Mouse (Mus musculus) T-cell, adult 66 days (primary cell): ENCODE results near the gene Xndc1. TPM values are rescaled to one million over a fixed set of nuclear protein-coding genes. Genes with fewer than 3 reads are reported as not detected.

Experiments
- total RNA-seq, 2 experiments: library from RNA; stranded (reverse); gene quantifications; 3 replicates in 1 of 2; 4 replicates in 1 of 2; pipeline ENCODE4 v1.2.4; 2023

The Xndc1 gene
- 10 to 100 TPM; 40.8 to 52.2 TPM for total RNA-seq

DNA sequence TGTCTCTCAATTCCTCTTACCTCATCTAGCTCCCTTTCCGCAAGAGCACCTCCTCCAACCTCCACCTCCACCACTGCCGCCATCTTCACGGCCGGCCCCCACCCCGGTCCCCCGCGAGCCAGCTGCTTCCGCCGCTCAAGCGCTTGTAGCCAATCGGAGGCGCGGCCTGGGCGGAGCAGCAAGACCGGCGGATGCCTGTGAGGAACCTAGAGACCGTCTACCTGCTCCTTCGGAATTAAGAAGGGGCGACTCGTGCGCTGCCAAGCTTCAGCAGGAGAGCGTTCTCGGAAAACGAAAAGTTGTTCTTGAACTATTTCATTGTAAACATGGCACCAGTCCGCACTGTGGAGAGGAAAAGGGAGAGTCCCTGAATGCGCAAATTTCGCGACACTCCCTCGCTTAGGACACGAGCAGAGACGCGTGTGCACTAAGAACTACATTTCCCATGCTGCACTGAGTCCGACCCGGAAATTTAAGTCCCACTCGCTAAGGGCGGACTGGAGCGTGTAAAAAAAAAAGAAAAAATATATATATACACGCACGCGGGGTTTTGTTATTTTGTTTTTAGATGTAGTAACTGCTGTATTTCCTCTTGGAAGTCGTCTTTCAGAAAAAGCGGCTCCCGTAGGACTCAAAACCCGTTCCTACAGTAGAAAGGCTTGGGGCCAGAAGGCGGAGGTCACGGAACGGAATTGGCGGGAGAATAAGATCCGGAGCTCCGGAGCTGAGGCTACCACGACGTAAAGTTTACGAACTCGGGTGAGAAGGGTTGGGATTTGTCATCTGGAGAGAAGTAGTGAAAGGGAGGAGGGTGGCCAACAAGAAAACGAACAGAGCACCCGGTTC is at the start of gene Xndc1, which contains the start of the genes Rnf121 and Xntrpc:
Gene Xndc1 (plus strand): TSS at position 466 of the 846 bp plus-strand sequence.
Gene Rnf121 (minus strand): TSS at position 424 of the 846 bp plus-strand sequence.
Gene Xntrpc (plus strand): TSS at position 668 of the 846 bp plus-strand sequence.

DNA sequence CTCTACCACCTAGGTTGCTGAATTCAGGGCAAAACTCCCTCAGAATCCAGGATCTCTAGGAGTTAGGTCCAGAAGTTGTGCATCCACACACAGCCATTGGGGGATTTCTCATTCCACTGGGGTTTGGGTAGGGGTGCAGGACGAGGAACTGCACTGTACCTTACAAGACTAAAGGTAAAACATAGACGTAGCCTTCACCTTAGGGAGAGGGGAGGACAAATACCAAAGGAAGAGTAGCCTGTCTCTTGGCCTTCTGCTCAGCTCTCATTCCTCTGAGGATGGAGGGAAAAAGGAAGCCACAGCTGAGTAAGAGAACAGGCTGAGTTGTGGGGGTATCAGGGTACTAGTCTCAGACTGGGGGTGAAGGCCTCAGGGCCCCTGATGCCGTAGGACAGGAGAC is 46.7 kb upstream of the Xndc1 start, which contains the start of gene Il18bp:
Gene Il18bp (minus strand): TSS at position 101 of the 400 bp plus-strand sequence.

DNA sequence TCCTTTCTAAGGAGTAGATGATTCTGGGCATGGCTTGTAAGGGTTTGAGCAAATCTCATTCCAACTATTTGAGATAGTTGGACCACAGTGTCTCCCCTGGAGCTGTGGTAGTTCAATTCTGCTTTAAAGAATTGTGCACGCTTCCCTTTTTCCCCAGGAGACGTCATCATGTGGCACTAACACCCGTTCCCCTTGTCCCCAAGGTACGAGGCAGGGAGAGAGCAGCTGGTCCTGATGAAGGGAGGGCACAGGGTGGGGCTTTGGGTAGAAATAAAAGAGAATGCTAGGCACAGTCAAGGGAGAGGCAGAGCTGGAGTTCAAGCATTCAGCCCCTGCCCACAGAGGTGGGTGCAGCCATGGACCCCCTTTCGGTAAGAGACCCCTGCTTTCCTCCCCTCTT is 17.5 kb downstream of the Xndc1 start, which contains the start of gene Trpc2:
Gene Trpc2 (plus strand): TSS at position 301 of the 400 bp plus-strand sequence.

DNA sequence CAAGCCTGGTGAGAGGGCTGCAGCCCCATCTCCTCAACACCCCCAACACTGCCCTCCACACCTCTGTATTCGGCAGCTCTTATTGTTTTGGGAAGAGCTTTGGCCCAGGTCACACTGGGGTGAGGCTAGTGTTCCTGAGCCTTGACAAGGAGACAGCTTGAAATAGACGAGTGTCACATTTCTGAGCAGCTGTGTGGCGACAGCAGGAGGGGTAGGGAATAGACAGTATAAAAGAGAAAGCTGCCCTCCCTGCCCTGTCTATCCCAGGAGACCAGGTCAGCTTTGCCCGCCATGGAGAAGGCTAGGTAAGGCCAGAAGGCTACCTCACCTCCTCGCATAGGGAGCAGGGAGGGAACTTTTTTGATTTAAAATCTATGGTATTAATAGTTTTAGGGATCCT is 36.2 kb downstream of the Xndc1 start, which contains the start of gene Art1:
Gene Art1 (plus strand): TSS at position 257 of the 400 bp plus-strand sequence.

DNA sequence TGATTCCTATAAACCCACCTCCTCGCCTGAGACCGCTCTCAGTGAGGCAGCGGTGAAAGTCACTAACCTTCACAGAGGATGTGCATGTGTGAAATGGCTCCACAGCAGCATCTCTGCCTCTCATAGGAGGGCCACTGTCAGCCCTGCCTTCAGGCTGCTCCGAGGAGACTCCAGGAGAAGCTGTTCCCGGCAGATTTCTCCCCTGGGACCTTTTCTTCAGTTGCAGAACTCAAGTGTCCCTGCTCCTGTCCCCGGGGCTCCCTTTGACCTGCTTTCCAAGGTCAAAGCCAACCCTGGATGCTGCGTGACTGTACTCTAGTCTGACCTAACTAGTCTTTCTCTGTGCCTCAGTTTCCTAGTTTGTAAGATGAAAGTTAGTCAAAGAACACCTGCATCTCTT is 43.9 kb downstream of the Xndc1 start, which contains the start of gene Art5:
Gene Art5 (minus strand): TSS at position 319 of the 400 bp plus-strand sequence.

DNA sequence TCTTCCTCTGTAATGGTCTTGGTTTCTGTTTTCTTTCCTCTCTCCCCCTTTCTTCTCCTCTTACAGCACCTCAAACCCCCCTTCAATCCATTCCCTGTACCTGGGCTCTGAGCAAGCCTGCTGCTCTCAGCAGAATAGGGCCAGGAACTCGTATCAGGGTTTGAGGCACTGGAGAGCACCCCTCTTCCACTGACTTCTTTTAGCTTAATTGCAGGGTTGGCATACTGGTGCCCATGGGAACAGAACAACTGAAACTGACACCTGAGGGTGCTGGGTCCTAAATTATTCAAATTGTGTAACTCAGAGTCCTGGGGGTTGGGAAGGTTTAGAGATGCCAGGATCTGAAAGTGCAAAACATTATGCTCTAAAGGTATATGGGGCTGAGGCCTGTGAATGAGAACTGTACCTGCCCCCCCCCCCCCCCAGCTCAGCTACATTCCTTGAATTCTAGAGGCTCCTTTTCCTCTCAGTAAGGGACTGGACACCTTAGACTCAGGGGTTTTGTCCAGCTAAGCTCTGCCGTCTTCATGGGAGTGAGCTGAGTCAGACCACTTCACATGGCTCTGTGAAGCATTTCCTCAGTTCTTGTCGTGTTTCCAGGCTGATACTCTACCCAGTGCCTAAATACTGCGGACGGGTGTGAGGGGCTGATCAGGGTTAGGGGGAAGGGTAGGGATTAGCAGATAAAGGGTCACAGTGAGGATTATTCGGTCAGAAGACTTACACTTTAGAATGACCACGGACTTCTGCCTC is 51.4 kb downstream of the Xndc1 start, which contains the start of gene Chrna10:
Gene Chrna10 (minus strand): TSS at position 250 of the 753 bp plus-strand sequence.

Other genes starting within 250 kb of the Xndc1 start
- gene Phox2a, start 247.2 kb upstream of the Xndc1 start, total RNA-seq, result not detected
- gene Inppl1, start 227.3 kb upstream of the Xndc1 start, total RNA-seq, result 10 to 100 TPM; 14.6 to 17.7 TPM
- gene Folr2, start 208.3 kb upstream of the Xndc1 start, total RNA-seq, result not detected
- gene Anapc15, start 201.8 kb upstream of the Xndc1 start, total RNA-seq, result 10 to 100 TPM; 36.0 to 56.9 TPM
- gene Folr1, start 194.7 kb upstream of the Xndc1 start, total RNA-seq, result not detected
- 10 to 100 TPM; 64.2 to 67.1 TPM for gene Lamtor1, start 159.6 kb upstream of the Xndc1 start, total RNA-seq
- not detected for gene Tomt, start 159.2 kb upstream of the Xndc1 start, total RNA-seq
- gene Lrrc51, start 131.6 kb upstream of the Xndc1 start, total RNA-seq, result 1 to 10 TPM; 1.5 to 2.1 TPM
- gene Numa1, start 131.4 kb upstream of the Xndc1 start, total RNA-seq, result 100 to 1,000 TPM; 318 to 347 TPM
- 10 to 100 TPM; 13.5 to 15.8 TPM for gene Il18bp, start 46.8 kb upstream of the Xndc1 start, total RNA-seq
- 10 to 100 TPM; 35.6 to 39.4 TPM for gene Rnf121, start within 50 bp of the Xndc1 start, total RNA-seq
- 1 to 10 TPM; 7.6 to 7.9 TPM for gene Xntrpc, start 202 bp downstream of the Xndc1 start, total RNA-seq
- gene Trpc2, start 17.6 kb downstream of the Xndc1 start, total RNA-seq, result 1 to 10 TPM in 1 of 2 experiments, under 1 TPM in 1; 0.50 to 1.8 TPM
- under 1 TPM in 1 of 2 experiments, not detected in 1; 0.38 TPM for gene Art1, start 36.2 kb downstream of the Xndc1 start, total RNA-seq
- gene Art5, start 44.0 kb downstream of the Xndc1 start, total RNA-seq, result under 1 TPM; 0.61 to 0.77 TPM
- not detected for gene Chrna10, start 51.3 kb downstream of the Xndc1 start, total RNA-seq
- 100 to 1,000 TPM in 1 of 2 experiments, 10 to 100 TPM in 1; 92.0 to 102 TPM for gene Nup98, start 144.7 kb downstream of the Xndc1 start, total RNA-seq
- 10 to 100 TPM; 38.8 to 39.7 TPM for gene Pgap2, start 144.7 kb downstream of the Xndc1 start, total RNA-seq
- 100 to 1,000 TPM; 148 to 179 TPM for gene Rhog, start 190.5 kb downstream of the Xndc1 start, total RNA-seq
- 100 to 1,000 TPM; 178 to 179 TPM for gene Stim1, start 202.3 kb downstream of the Xndc1 start, total RNA-seq